Mouse (Mus musculus) CH12.LX (cell line): Measurements from ENCODE around the gene Dgka.

Experiments
- CHD1 ChIP-seq: IDR thresholded peaks from 2 replicates; pipeline ENCODE4 v1.6.1; 2012; ENCODE audit warnings: low read depth, low read length, improper control_type of control experiment, inconsistent platforms
- CTCF ChIP-seq, 2 experiments: IDR thresholded peaks in 1 of 2; conservative IDR thresholded peaks in 1 of 2; 2 replicates each; pipeline ENCODE4 v1.5.1; 2011 to 2012; ENCODE audit warnings: low read depth in 2 of 2, low read length in 2 of 2, improper control_type of control experiment in 1 of 2, inconsistent platforms in 1 of 2, mild to moderate bottlenecking in 1 of 2, moderate library complexity in 1 of 2
- ELF1 ChIP-seq: IDR thresholded peaks from 2 replicates; pipeline ENCODE4 v1.6.1; 2014; ENCODE audit warnings: low read depth, mild to moderate bottlenecking, inconsistent platforms, low read length, improper control_type of control experiment
- EP300 ChIP-seq: IDR thresholded peaks from 2 replicates; pipeline ENCODE4 v1.6.1; 2011; ENCODE audit warnings: low read length, improper control_type of control experiment
- HCFC1 ChIP-seq: IDR thresholded peaks from 2 replicates; pipeline ENCODE4 v1.6.1; 2012; ENCODE audit warnings: low read depth, mild to moderate bottlenecking, inconsistent platforms, low read length, improper control_type of control experiment
- IRF4 ChIP-seq: IDR thresholded peaks from 2 replicates; pipeline ENCODE4 v1.6.1; 2014; ENCODE audit warnings: low read depth, mild to moderate bottlenecking, inconsistent platforms, low read length, improper control_type of control experiment
- JUND ChIP-seq: conservative IDR thresholded peaks from 2 replicates; pipeline ENCODE4 v1.6.1; 2011; ENCODE audit warnings: low read depth, low read length, improper control_type of control experiment
- KAT2A ChIP-seq: IDR thresholded peaks from 2 replicates; pipeline ENCODE4 v1.6.1; 2012; ENCODE audit warnings: low read length, improper control_type of control experiment, inconsistent platforms; ENCODE audit not compliant: insufficient replicate concordance
- MAX ChIP-seq: IDR thresholded peaks from 2 replicates; pipeline ENCODE4 v1.6.1; 2011; ENCODE audit warnings: low read length, improper control_type of control experiment
- POLR2A ChIP-seq: IDR thresholded peaks from 2 replicates; pipeline ENCODE4 v1.6.1; 2011; ENCODE audit warnings: low read depth, mild to moderate bottlenecking, improper control_type of control experiment, low read length

GRCm38 (mm10) chr10:128697072-128697725 lies 47.5 kb downstream of the Dgka start:
- TF ChIP-seq POLR2A (no peak), JUND (no peak), CTCF (conservative IDR thresholded peaks at IDR 0.05 in 1 of 2, IDR thresholded peaks at IDR 0.05 in 1 of 2; ENCODE audit: low read depth in 2 of 2, low read length in 2 of 2) (no peak), HCFC1 (no peak), MAX (no peak), IRF4 (no peak), EP300 (no peak), CHD1 (no peak), ELF1 (no peak), KAT2A (no peak)
